Mouse (Mus musculus): ENCODE measurements around the gene Fem1a. TPM values are rescaled to one million over a fixed set of nuclear protein-coding genes. Genes with fewer than 3 reads are reported as not detected.

The Fem1a gene
- total RNA-seq, 2 experiments from 2014 or later: 33.0 to 35.4 TPM

DNA sequence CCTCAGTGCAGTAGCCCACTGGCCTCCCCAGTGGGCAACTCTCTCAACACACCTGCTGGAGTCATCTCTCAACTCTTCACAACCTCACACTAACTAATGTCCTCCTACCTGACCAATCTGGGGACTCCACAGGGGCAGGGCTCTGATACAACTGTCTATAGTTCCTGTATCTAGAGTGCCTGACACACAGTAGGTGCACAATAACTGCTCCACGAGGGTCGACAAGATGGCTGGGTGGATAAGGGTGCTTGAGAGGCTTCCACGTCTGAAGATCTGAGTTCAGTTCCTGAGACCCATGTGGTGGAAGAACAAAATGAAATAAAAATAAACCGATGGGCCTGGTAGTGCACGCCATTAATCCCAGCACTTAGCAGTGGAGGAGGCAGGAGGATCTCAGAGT, 17.4 kb downstream of the Fem1a start:
- intact Hi-C loops (cut with DNase I): no loop called here
- no peak for DNase-seq (ENCODE audit: low spot score in 2 of 2)

DNA sequence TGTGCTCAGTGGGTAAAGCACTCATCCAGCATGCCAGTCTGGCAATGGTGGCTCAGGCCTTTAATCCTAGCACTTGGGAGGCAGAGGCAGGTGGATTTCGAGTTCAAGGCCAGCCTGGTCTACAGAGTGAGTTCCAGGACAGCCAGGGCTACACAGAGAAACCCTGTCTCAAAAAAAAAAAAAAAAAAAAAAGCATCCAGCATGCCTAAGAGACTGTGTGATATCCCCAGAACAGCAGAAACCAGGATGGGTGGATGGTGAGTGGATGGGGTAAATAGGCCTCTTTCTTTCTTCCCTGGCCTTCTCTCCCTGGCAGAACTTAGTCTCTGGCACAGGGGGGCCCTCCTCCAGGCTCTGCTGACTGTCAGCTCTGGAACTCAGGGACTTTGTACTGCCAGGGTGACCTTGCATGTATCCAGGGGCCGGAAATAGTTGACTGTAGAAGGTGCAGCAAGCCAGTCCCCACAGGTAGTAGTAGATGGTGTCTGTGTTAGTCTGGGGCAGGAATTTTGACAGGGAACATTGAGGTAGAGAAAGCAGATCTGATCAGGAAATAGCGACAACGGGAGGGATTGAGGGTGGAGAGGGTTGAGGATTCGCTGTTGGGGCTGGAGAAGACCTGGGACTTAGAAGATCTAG, 19.4 kb downstream of the Fem1a start:
- intact Hi-C loops (cut with DNase I): loop anchor here (5.0 kb wide), 1 partner anchor 51 kb away; the partner anchor contains the start of gene Kdm4b
- DNase-seq (ENCODE audit: low spot score in 2 of 2): no peak

DNA sequence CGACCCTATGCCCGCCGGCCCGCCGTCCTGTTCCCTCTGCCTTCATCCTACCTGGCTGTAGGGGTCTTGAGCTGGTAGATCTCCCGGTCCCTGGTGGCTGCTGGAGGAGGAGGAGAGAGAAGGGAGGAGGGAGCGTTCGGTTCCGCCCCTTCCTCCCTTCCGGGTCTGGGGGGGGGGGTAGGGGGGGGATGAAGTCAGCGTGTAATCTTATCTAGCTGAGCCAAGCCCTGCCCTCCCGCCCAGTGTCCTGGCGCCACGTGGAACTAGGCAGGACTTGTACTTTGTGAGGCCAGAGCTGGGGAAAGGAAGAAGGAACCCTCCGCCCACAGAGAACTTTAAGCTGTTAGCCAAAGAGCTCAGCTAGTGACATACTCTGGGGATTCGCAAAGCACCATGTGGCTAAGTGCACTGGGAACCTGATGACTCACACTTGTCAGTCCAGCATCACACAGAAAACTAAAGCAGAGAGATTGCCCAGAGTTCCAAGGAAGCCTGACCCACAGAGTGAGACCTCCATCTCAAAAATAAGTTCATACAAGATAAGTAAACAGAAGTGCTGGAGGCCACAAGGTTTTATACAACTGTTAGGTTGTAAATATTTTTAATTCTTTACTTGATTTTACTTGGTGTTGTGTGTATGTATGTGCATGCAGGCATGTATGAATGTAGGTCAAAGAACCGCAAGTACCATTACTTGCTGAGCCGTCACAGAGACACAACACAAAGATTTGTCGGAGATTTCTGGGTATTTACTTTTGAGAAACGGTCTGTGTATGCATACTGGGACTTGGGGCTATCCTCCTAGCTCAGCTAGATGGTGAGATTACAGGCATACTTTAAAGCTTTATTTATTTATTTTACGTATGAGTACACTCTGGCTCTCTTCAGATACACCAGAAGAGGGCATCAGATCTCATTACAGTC, 20.3 kb downstream of the Fem1a start, which contains the start of gene Ticam1:
Gene Ticam1 (minus strand): TSS at position 144 of the 924 bp plus-strand sequence.
- intact Hi-C loops (cut with DNase I): loop anchor here (5.0 kb wide), 1 partner anchor 50 kb away; the partner anchor contains the start of gene Kdm4b
- DNase-seq (ENCODE audit: low spot score in 2 of 2): peak; percentile 77 to 82

DNA sequence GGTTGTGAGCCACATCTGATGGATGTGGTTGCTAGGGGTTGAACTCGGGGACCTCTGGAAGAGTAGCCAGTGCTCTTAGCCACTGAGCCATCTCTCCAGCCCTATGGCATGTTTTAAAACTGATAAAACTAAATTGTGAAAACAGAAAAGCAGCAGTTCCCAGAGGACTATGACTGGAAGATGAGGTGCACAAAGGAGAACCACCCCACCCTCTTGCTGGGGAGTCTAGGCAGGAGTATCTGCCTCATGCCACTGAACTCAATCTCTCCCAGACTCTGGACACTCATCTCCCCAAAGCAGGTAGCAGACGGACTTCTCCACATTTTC, 20.9 kb downstream of the Fem1a start:
- no peak for DNase-seq (ENCODE audit: low spot score in 2 of 2)
- intact Hi-C loops (cut with DNase I): loop anchor here (5.0 kb wide), 1 partner anchor 50 kb away; the partner anchor contains the start of gene Kdm4b

DNA sequence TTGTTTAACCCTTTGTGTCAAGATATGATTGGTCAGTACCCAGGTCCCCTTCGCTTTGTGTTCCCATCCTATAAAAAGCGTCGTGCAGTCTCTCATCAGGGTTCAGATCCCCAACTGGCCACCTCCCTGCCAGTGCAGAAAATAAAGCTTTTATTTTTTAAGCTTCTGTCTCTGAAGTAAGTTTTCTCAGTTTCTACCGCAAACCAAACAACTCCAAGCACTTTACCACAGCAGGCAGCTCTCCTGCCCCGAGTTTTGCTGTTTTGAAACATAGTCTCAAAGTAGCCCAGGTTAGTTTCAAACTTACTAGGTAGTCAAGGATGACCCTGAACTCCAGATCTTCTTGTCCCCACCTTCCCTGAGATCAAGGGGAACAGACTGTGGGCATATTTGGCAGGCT, 21.7 kb downstream of the Fem1a start:
- no peak for DNase-seq (ENCODE audit: low spot score in 2 of 2)
- intact Hi-C loops (cut with DNase I): loop anchor here (5.0 kb wide), 1 partner anchor 49 kb away; the partner anchor contains the start of gene Kdm4b

DNA sequence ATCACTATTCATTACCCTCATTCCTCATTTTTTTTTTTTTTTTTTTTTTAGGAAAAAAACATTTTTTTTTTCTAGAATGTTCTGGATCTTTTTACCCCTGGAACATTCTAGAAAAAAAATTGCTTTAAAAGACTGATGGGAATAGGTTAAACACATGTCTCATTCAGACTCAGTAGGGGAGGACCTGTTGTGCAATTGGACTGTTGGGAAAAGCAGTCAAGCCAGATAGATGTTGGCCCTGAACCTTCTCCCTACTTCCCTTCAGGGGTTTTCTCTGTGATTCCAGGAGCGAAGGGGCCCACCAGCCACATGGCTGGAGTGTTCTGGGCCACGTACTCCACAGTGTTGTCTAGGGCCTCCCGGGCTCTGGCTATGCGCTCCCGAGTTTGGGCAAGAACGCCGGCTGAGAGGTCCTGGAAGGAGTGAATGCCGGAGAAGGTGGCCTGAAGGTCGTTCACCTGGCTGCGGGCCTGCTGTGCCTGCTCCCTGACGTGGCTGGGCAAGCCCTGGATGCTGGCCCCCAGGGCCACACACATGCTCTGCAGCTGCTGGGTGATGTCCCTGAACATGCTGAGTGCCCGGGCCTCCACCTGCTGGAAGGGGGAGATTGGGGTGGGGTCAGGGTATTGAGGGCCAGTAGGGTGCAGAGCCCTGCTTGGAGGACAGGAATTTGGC, 23.0 kb downstream of the Fem1a start:
- intact Hi-C loops (cut with DNase I): loop anchor here (5.0 kb wide), 1 partner anchor 48 kb away; the partner anchor contains the start of gene Kdm4b
- no peak for DNase-seq (ENCODE audit: low spot score in 2 of 2)

DNA sequence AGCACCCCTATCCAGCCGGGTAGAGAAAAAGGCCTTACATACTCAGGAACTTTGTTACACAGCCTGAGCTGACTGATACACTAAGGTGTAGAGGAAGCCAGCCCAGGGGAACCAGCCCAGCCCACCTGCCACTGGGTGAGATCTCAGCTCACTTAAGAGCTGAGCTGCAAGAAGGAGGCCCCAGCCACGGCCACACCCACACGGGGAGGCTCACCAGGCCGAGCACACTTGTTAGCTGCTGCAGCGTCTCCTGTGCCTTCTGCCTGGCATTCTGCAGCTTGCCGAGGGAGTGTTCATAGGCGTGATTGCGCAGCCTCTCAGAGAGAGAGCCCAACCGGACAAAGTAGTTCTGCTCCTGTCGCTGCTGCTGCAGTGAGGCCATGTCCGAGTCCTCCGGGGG, 24.6 kb downstream of the Fem1a start:
- DNase-seq (ENCODE audit: low spot score in 2 of 2): no peak
- intact Hi-C loops (cut with DNase I): no loop called here

DNA sequence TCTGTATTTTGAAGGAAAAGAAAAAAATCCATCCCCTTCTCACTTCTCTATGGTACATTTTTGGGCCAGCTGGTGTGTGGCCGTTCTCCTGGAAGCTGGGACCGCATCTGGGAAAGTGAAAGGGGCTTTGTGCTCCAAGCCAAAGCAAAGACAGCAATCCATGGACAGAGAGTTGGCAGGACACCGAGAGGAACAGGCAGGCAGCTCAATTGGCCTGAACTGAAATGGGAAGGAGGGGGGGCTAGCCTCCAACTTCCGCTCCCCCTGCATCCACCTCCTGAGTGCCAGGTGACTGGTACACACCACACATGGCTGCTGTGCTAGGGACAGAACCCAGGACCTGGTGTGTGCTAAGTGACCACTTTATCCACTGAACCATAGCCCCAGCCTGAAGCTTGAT, 26.2 kb downstream of the Fem1a start:
- intact Hi-C loops (cut with DNase I): no loop called here
- no peak for DNase-seq (ENCODE audit: low spot score in 2 of 2)

DNA sequence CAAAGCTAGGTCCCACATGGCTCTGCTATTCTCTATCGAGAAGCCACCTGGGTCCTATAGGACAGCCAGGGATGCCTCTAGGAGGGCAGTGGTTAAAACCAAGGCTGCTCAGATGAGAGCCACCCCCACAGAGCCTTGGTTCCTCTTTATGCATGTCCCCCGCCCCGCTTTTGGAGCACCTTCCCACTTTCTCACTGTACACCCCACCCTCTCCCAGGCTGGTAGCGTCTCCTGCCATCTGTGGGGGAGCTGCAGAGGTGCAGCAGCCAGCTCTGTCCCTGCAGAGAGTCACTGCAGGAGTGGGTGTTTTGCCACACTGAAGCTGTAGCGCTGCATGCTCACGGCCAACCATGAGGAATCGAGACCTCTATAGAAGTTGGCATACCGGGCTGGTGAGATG, 26.7 kb downstream of the Fem1a start:
- DNase-seq (ENCODE audit: low spot score in 2 of 2): peak in 1 of 2 experiments; percentile 73
- intact Hi-C loops (cut with DNase I): no loop called here

DNA sequence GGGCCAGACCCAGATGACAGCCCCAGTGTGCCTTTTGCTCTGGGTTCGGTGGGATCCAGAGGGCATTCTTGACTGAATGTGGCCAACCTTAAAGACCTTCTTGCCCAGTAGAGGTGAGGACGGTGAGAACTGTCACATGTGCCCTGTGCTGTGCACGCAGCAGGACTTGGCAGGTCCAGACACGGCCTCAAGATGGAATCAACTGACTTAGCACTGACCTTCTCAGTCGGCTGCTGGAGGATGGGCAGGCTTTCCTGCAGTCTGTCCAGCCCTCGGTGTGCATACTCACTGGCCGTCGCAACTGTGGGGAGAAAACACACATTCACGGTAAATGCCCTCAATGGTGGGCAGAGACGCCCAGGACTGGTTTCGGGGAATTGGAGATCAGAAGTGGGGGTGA, 29.4 kb downstream of the Fem1a start:
- DNase-seq (ENCODE audit: low spot score in 2 of 2): no peak
- intact Hi-C loops (cut with DNase I): loop anchor here (5.0 kb wide), 1 partner anchor 66 kb away; no protein-coding TSS in a partner anchor

DNA sequence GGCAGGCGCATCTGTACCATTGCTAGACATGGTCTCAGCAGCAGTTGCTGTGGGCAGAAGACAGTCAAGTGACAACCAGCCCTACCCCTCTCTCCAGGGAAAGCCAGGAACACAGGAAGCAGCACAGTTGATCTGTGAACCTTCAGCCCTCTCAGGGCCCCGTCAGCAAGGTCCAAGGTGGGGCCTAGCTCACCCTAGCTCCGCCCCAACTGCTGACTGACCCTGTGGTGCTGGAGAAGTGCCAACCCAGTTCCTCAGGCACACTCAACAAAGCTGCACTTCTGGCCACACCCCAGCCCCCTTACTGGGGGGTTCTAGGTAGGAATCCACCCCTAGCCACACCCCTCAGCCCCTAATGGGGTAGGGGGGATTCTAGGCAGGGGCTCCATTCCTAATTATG, 31.2 kb downstream of the Fem1a start:
- DNase-seq (ENCODE audit: low spot score in 2 of 2): no peak
- intact Hi-C loops (cut with DNase I): loop anchor here (5.0 kb wide), 1 partner anchor 64 kb away; no protein-coding TSS in a partner anchor

DNA sequence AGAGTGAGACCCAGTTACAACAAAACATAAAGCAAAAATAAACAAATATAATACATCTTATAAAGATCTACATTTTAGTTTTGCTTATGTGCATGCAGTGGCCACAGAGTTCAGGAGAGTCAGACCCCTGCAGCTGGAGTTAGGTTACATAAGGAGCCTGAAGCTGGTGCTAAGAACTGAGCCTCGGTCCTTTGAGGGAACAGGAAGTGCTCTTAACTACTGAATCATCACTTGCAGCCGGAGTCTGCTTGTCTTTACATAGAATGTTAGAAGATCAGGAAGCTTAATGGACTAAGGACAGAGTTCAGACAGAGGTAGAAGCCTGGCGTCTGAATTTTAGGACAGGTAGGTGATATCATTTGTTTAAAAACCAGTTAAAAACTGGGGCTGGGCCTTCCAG, 32.3 kb downstream of the Fem1a start:
- no peak for DNase-seq (ENCODE audit: low spot score in 2 of 2)
- intact Hi-C loops (cut with DNase I): loop anchor here (5.0 kb wide), 1 partner anchor 63 kb away; no protein-coding TSS in a partner anchor

DNA sequence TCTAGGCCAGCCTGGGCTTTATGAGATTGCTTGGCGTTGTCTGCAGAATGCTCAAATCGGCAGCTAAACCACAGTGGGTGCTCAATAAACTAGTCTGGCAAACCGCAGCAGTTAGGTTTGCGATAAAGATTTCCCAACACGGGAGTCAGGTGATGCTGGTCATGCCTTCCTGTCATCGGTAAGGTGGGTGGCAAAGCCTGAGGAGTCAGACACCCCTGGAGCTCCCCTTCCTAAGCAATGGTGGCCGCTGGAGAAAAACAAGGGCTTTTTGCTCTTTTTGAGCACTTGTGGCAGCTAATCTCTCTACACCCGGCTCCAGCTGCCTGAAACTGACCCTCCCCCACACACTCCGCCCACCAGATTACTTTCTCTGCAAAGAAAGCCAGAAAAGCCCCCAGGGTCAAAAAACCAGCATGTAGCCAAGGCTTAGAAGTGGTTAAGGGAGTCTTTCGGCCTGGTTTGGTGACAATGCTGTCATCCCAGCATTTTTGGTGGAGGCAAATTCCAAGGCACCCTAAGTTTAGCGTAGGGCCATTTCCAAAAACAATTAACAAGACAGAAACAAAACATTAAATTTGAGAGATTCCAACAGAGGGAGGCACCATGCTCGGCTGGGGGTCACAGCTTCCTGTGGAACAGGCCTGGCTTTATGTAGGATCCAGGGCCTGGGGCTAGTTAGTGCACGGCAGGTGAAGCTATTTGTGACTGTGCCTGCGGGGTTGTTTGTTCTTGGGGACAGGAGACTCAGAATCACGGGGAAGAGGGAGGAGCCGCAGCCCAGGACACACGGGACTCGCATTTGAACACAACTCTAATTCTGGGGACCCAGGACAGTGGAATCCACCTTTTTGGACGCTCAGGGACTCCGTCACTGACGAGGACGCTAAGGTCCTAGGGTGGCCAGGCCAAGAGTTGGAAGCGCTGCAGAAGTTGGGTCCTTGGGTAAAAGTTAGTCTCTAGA, 33.0 kb downstream of the Fem1a start:
- intact Hi-C loops (cut with DNase I): loop anchor here (5.0 kb wide), 1 partner anchor 63 kb away; no protein-coding TSS in a partner anchor
- DNase-seq (ENCODE audit: low spot score in 2 of 2): no peak

DNA sequence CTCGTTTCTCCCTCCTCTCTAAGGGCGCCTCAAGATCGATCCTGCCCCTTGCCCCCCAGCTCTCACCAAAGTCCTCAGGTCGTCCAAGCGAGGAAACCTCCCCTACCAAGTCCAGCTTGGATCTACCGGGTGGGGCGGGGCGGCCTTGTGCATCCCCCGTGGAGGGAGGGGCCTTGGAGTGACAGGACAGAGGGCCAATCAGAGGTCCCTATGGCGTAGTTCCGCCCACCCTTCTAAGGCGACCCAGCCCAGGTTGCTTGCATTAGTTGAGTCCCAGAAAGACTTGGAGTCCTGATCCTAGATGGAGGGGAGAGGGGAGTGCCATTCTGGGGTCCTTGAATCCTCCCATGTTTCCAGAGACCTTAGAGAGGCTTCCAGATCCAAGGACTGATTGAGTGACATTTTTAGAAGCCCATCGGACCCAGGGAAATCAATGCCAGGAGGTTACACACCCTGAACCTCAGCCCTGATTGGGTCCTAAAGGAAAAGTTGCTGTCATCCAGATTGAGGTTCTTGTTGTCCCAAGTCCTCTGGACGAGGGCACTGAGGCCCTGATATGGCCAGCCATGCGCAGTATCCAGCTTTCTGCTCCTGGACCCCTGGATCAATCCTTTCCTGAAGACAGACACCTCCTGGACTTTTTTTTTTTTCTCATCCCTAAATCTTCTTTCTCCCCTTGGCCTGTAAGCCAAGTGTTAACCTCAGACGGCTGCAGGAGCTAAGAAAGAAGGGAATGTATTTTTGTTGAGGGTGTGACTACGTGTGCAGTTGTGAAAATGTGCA, 34.0 kb downstream of the Fem1a start:
- peak in 1 of 2 experiments; percentile 69 for DNase-seq (ENCODE audit: low spot score in 2 of 2)
- intact Hi-C loops (cut with DNase I): no loop called here

DNA sequence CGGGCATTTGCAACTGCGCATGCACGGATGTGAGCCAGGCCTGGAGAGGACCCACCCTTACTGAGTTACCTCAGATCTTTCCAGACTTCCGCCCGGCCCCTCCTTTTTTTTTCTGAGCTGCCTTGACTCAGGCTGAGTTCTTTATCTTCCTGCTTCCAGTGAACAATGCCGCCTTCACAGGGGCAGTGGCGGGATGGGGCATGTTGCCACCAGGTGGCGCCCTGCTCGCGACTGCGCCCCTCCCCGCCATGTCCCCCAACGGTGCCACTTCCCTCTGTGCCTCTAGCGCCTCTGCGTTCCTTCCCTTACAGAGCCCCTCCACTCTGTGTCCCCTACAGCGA, 34.5 kb downstream of the Fem1a start:
- DNase-seq (ENCODE audit: low spot score in 2 of 2): peak; percentile 46 to 54
- intact Hi-C loops (cut with DNase I): no loop called here

DNA sequence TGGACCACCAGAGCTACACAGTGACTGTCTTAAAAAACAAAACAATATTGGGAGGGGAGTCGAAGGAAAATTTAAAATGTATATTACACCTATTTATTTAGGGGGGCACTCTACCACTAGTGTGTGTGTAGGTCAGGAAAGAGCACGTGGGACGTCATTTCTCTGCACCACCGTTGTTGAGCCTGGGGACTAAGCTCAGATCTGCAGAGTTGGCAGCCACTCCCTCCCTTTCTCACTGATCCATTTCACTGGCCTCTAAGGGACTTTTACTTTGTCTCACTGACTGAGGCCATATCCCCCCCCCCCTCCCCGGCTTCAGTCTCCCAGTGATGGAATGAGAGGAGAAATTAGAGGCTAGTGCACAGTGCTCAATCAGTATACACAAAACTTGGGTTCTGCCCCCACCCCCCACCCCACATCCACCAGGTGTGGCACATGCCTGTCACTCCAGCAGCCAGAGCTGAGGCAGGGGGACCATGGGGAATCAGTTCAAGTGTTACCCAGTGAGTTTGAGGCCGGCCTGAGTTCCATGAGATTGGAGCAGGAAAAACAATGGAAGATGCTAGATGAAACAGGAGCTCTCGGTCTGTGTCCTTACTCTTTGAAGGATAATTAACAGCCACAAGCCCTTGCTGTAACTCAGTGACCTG, 35.3 kb downstream of the Fem1a start:
- intact Hi-C loops (cut with DNase I): no loop called here
- DNase-seq (ENCODE audit: low spot score in 2 of 2): no peak

DNA sequence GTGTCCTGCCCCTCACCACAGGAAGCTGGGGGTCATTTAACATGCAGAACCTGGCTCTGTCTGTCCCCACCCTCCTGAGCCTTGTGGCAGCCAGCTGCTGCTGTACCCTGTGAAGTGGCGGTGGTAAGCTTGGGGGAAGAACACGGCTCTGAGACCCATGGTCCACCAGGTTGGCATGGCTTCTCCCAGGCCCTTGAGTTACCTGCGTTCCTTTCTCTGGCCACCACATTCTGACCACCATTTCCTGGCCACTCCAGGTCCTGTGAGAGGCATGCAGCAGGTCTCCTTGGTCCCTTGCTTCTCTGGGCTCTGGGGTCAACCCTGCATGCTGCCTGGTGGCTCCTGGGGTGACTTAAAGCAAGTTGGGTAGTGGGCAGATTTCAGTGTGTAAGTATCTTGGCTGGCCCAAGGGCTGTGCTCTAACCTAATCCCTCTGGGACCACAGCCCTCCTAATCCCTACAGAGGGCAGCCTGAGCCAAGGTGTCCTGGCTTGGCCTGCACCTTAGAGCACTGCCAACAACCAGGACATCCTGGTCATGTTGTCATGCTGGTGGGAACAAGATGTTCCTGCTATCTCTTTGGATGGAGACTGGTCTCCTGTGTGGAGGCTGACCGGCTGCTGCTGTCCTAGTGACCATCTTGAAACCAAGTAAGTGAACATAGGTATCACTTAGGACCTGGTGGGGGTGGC, 36.1 kb downstream of the Fem1a start, which contains the start of gene Plin3:
Gene Plin3 (minus strand): TSS at position 343 of the 692 bp plus-strand sequence.
- intact Hi-C loops (cut with DNase I): no loop called here
- DNase-seq (ENCODE audit: low spot score in 2 of 2): no peak

All from left cerebral cortex, postnatal 36 days (tissue).